In genomic region chr7:131554341-131555180, GRCm38 (mm10) we compare ENCODE assay signal across 8 mouse cellular contexts. TPM values are rescaled to one million over a fixed set of nuclear protein-coding genes. Genes with fewer than 3 reads are reported as not detected.
A peak's percentile ranks its signal among the peaks of the same experiment; 100 is the strongest.
DNase-seq lines count a peak whose midpoint lies in the region; ATAC-seq and TF ChIP-seq lines count a peak whose summit lies in the region.

No protein-coding gene starts in this region.

- H3K9me3 ChIP-seq in kidney, postnatal 0 days (replicated peaks; ENCODE audit: low read length), result no peaks in the 10 kb centered on the region
- no peaks in the 10 kb centered on the region for H3K9me3 ChIP-seq in hindbrain, embryonic 15.5 days
- H3K9me3 ChIP-seq in midbrain, embryonic 14.5 days (ENCODE audit: control insufficient read depth, low read length), result no peaks in the 10 kb centered on the region

- H3K4me3 ChIP-seq in kidney, postnatal 0 days (replicated peaks; ENCODE audit: low read depth, low read length), result peak overlapping the region; percentile 26
- peak overlapping the region; percentile 17 for H3K4me3 ChIP-seq in hindbrain, embryonic 15.5 days
- H3K4me3 ChIP-seq in midbrain, embryonic 14.5 days (replicated peaks; ENCODE audit: low read depth, low read length), result peak overlapping the region; percentile 23

- ATAC-seq in kidney, postnatal 0 days (replicated peaks; ENCODE audit: low FRiP score, low read depth), result no peak; the same call in 1 of the 2 replicates
- peak; percentile 12; the same call in 1 of the 2 replicates for ATAC-seq in hindbrain, embryonic 15.5 days (ENCODE audit: low FRiP score, low read depth)
- peak; percentile 34; the same call in 1 of the 2 replicates for ATAC-seq in midbrain, embryonic 14.5 days (ENCODE audit: low FRiP score, low TSS enrichment)

- intact Hi-C loops in left cerebral cortex, postnatal 25 days (cut with DNase I), result no loop called here

- H3K27me3 ChIP-seq in kidney, postnatal 0 days (ENCODE audit: insufficient read depth, low read length), result peaks cover 91% of the 10 kb centered on the region
- H3K27me3 ChIP-seq in hindbrain, embryonic 15.5 days, result peaks cover 85% of the 10 kb centered on the region
- peaks cover 94% of the 10 kb centered on the region for H3K27me3 ChIP-seq in midbrain, embryonic 14.5 days (ENCODE audit: control insufficient read depth, insufficient read depth, low read length)

- H3K27ac ChIP-seq in kidney, postnatal 0 days, result no peak overlapping the region
- H3K27ac ChIP-seq in hindbrain, embryonic 15.5 days (replicated peaks), result no peak overlapping the region
- no peak overlapping the region for H3K27ac ChIP-seq in midbrain, embryonic 14.5 days (replicated peaks; ENCODE audit: low read depth, low read length)

- H3K36me3 ChIP-seq in kidney, postnatal 0 days (ENCODE audit: insufficient read depth, low read length), result no peaks in the 10 kb centered on the region
- no peaks in the 10 kb centered on the region for H3K36me3 ChIP-seq in hindbrain, embryonic 15.5 days
- no peaks in the 10 kb centered on the region for H3K36me3 ChIP-seq in midbrain, embryonic 14.5 days (ENCODE audit: control insufficient read depth, insufficient read depth, low read length)

- no peak for TF ChIP-seq POLR2A in brain, embryonic 14.5 days (IDR thresholded peaks at IDR 0.05; ENCODE audit: borderline replicate concordance, extremely low read depth, insufficient read depth, insufficient read length, poor library complexity, severe bottlenecking)

- H3K4me1 ChIP-seq in kidney, postnatal 0 days (replicated peaks; ENCODE audit: insufficient read depth, low read length), result peaks cover 15% of the 10 kb centered on the region; the same call in 1 of the 2 replicates
- H3K4me1 ChIP-seq in hindbrain, embryonic 15.5 days (replicated peaks), result peaks cover 17% of the 10 kb centered on the region
- peaks cover 9% of the 10 kb centered on the region; the same call in 1 of the 2 replicates for H3K4me1 ChIP-seq in midbrain, embryonic 14.5 days (ENCODE audit: control insufficient read depth, insufficient read depth, low read length)

- WGBS in kidney, postnatal 0 days, result 1% methylated on average over 45 of the region's 45 CpGs
- WGBS in hindbrain, embryonic 15.5 days, result under 1% methylated on average over 45 of the region's 45 CpGs
- whole genome bisulfite sequencing in midbrain, embryonic 14.5 days, result under 1% methylated on average over 45 of the region's 45 CpGs

- DNase-seq in kidney, postnatal 0 days (ENCODE audit: low spot score), result no peak
- no peak for DNase-seq in kidney, adult 8-10 months
- peak; percentile 14 for DNase-seq in brain, embryonic 14.5 days (ENCODE audit: low read depth)
- DNase-seq in midbrain, embryonic 14.5 days, result peak; percentile 42
- DNase-seq in adrenal gland, adult 8-10 months, result no peak
- no peak for DNase-seq in spleen, postnatal 14 days (ENCODE audit: low spot score in 2 of 2)
- no peak for DNase-seq in left cerebral cortex, postnatal 25 days (ENCODE audit: low spot score in 2 of 2)

- no peak overlapping the region for H3K9ac ChIP-seq in kidney, postnatal 0 days (ENCODE audit: low read depth, low read length)
- H3K9ac ChIP-seq in hindbrain, embryonic 15.5 days, result no peak overlapping the region
- H3K9ac ChIP-seq in midbrain, embryonic 14.5 days (replicated peaks; ENCODE audit: low read length), result 0 out of 2 replicates have a peak overlapping the region, but pooled peaks have one; percentile 16

- peak overlapping the region; percentile 44 for H3K4me2 ChIP-seq in kidney, postnatal 0 days (ENCODE audit: low read length)
- H3K4me2 ChIP-seq in hindbrain, embryonic 15.5 days, result peak overlapping the region; percentile 44
- H3K4me2 ChIP-seq in midbrain, embryonic 14.5 days (ENCODE audit: low read length), result peak overlapping the region; percentile 48

- TF ChIP-seq CTCF in kidney, postnatal 0 days (IDR thresholded peaks at IDR 0.05; ENCODE audit: low read depth), result no peak
- TF ChIP-seq CTCF in brain, embryonic 14.5 days (IDR thresholded peaks at IDR 0.05; ENCODE audit: borderline replicate concordance, extremely low read depth, insufficient read depth, insufficient read length), result no peak

RNA-seq across cellular contexts. Expression of gene Bub3, which starts 5.5 kb away (rescaled TPM):
- polyA plus RNA-seq in kidney, postnatal 0 days (2015; fragmentation: Nextera tagmentation; extraction: Ambion mirVana), result 136 and 142 TPM in 2 replicates
- 147 and 194 TPM in 2 replicates for polyA plus RNA-seq in brain, embryonic 14.5 days (2012; rRNA removed)
- polyA plus RNA-seq in hindbrain, embryonic 15.5 days (2015; fragmentation: Nextera tagmentation; extraction: Ambion mirVana), result 158 and 164 TPM in 2 replicates
- 167 and 169 TPM in 2 replicates for polyA plus RNA-seq in midbrain, embryonic 14.5 days (2014; fragmentation: Nextera tagmentation; extraction: Ambion mirVana)
- total RNA-seq in adrenal gland, adult 8-10 months (2022), result 10 to 100 TPM; 68.7 to 79.5 (median 71.3) TPM
- 10 to 100 TPM; 61.5 to 62.7 TPM for total RNA-seq in left cerebral cortex, postnatal 25 days (2021)

RNA-seq across cellular contexts. Expression of gene Hmx2, which starts 6.0 kb away (rescaled TPM):
- polyA plus RNA-seq in kidney, postnatal 0 days (2015; fragmentation: Nextera tagmentation; extraction: Ambion mirVana), result 4.8 and 6.1 TPM in 2 replicates
- polyA plus RNA-seq in brain, embryonic 14.5 days (2012; rRNA removed), result 2.3 and 3.0 TPM in 2 replicates
- 1.3 and 1.4 TPM in 2 replicates for polyA plus RNA-seq in hindbrain, embryonic 15.5 days (2015; fragmentation: Nextera tagmentation; extraction: Ambion mirVana)
- polyA plus RNA-seq in midbrain, embryonic 14.5 days (2014; fragmentation: Nextera tagmentation; extraction: Ambion mirVana), result 0.07 and 0.09 TPM in 2 replicates
- not detected for total RNA-seq in adrenal gland, adult 8-10 months (2022)
- total RNA-seq in left cerebral cortex, postnatal 25 days (2021), result not detected

RNA-seq across cellular contexts. Expression of gene Hmx3, which starts 11.9 kb away (rescaled TPM):
- polyA plus RNA-seq in kidney, postnatal 0 days (2015; fragmentation: Nextera tagmentation; extraction: Ambion mirVana), result 0.22 TPM in 1 of 2 replicates, not detected in the other
- 3.1 and 3.5 TPM in 2 replicates for polyA plus RNA-seq in brain, embryonic 14.5 days (2012; rRNA removed)
- 0.60 and 0.93 TPM in 2 replicates for polyA plus RNA-seq in hindbrain, embryonic 15.5 days (2015; fragmentation: Nextera tagmentation; extraction: Ambion mirVana)
- 0.15 and 0.33 TPM in 2 replicates for polyA plus RNA-seq in midbrain, embryonic 14.5 days (2014; fragmentation: Nextera tagmentation; extraction: Ambion mirVana)
- total RNA-seq in adrenal gland, adult 8-10 months (2022), result not detected
- not detected for total RNA-seq in left cerebral cortex, postnatal 25 days (2021)

Comparison
In these comparisons a context has a peak if more than half of its experiments do, and no peak if none do; other contexts are left out.
1. DNase-seq: peak in brain, embryonic 14.5 days (single experiment) and midbrain, embryonic 14.5 days (single experiment); none in kidney, postnatal 0 days (single experiment), kidney, adult 8-10 months (0 of 2), adrenal gland, adult 8-10 months (single experiment), spleen, postnatal 14 days (0 of 2) and left cerebral cortex, postnatal 25 days (0 of 2).
2. Peak in every context shown above with its lines, with median percentiles within 50 percentile points of each other: H3K4me2 ChIP-seq and H3K4me3 ChIP-seq.